Mouse (Mus musculus) frontal cortex, postnatal 10 days (tissue): ENCODE measurements around the gene Hmg20b.

Experiments used
- DNase-seq, 2 experiments: peaks; one replicate each; pipeline ENCODE4 v3.0.0; 2022; ENCODE audit warnings: low spot score in 2 of 2, mixed read lengths in 1 of 2

Hmg20b gene

DNA sequence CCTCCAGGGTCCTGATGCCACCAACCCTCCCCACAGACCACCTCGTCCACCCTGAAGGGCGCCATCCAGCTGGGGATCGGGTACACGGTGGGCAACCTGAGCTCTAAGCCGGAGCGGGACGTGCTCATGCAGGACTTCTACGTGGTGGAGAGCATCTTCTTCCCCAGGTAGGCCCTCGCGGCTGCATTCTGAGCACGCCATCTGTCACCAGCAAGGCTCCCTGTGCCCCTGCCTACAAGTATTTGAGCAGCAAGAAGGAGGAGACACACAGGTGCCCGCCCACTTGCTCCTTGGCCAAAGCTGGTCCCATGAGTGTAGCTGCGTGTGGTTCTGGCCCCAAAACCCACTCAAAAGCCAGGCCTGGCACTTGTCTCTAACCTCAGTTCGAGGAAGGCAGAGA is 44.6 kb downstream of the Hmg20b start:
- no peak for DNase-seq

DNA sequence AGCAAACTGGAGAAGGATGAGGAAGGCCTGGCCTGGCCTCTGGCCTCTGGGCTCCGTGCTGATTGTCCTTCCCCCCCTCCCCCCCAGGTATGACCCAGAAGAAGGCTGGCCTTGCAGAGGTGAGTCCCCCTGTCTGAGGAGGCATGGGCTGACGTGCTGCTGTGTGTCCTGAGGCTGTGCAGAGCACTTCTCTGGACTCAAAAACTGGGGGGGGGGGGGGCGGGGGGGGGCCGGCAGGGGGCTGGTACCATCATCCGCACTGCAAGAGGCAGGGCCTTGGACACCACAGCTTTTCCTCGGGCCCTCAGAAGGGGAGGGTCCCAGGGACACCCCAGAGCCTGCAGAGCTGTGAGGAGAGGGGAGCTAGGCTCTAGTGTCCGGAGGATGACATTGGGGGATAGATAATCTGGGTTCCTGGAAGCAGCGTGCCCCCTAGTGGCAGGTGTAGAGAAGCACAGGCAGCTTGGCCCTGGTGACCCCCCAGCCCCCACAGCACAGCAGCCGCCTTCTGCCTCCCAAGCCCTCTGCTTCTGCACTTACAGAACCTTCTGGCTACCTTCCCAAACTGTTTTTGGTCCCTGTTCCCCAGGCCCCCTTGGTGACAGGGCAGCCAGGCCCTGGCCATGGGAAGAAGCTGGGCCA is 45.6 kb downstream of the Hmg20b start:
- DNase-seq, result no peak

DNA sequence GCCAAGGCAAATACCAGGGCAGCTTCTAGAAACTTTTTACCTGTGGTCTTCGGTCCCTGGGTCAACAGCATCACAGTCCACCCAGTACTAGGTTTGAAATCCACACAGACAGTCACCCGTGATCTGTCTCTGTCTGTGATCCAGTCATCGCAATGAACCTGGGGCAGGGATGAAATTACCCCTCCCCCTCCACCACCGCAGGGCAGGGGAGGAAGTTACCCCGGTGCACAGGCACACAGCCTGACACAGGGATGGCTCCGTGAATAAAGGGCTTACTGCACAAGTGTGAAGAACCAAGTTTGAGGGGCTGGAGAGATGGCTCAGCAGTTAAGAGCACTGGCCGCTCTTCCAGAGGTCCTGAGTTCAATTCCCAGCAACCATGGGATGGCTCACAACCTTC is 46.5 kb downstream of the Hmg20b start:
- DNase-seq, result no peak

DNA sequence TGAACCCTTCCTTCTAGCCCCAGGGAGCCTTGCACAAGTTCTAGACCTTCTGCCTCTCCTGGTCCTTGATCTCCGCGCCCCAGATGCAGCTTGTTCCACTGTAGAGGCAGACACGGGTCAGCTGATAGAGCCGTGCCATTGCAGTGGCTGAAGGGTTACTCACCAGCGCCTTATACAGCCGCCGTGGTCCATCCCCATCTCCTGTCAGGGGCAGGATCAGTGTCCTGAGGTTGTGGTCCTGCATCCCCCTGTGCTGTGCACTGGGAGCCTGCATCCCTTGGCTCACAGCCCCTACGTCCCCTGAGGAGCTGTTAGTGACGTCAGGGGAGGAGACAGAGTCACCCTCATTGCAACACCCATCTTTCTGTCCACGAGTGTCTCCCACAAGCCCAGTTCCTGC is 47.0 kb downstream of the Hmg20b start:
- no peak for DNase-seq

DNA sequence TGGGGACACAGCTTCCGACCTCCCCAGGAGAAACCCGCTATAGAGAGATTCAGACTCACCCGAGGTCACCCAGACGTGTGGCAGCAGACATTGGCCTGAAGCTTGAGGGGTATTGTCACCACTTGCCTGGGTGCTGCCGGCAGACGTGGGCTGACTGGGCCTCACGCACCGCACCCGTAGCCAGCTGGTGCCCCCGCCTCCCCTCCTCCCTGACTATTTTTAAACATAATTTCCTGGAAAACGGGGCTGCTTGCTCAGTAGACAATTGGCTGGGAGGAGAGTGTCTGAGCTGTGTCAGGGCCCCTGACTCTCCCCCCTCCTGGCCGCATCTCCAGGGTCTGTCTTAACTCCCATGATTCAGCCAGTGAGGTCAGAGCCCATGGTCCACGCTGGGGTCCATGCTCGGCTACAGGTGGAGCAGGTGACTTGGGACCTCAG is 47.5 kb downstream of the Hmg20b start:
- no peak for DNase-seq

DNA sequence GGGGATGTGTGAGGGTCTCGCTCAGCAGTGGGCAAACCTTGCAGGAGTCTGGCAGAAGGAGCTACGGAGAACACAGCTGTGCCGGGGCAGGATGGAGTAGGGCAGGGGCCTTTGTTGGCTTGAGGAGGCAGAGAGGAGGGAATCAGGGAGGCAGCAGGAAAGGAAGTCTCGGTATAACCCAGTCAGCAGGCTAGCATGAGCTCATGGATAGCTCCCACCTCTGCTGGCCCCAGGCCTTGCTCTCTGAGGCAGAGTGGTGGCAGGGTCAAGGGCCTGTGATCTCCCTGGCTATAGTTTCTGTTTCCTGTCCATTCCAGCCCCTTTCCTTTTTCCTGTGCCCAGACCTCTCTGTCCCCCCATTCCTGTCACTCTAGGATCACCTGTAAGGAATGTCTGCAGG is 48.0 kb downstream of the Hmg20b start:
- DNase-seq, result no peak

DNA sequence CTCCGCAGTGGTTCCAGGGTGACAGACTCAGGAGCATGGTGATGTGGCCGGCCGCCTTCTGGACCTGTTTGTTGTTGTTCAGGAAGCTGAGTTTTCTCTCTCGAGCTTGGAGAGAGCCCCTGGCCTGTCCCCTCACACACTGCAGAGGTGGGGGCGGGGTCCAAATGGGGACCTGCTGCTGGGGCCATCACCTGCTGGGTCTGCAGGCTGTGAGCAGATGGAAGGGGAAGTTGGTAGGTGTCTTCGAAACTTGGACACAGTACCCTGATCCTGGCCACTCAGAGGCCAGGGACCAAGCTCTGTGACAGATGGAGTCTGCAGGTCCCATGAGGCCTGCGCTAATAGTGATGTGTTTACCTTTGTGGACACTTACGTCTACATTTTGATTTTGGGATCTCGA is 49.0 kb downstream of the Hmg20b start:
- no peak for DNase-seq

DNA sequence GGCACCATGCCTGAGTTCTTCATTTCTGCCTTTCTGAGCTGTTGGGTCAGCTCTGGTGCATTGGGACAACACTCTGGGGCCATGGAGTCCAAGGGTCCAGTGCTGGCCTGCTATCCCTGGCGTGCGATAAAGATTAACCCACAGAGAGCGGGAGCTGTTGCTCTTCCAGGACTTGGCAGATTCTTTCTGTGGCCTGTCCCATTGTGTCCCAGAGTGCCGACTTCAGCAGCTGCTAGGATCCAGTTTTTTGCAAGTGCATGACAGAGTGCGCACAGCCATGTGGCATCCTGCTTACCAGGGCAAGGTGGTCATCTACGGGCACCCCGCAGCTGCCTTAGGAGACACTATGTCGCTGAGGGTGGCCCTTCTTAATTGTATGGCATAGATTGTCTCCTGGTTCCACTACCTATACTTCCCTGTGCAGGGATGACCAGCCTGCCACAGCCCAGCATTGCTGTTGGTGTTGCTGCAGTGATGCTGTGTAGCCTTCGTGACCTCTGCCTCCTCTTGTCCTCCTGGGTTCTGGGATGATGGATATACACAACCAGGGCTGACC is 49.9 kb downstream of the Hmg20b start:
- no peak for DNase-seq

DNA sequence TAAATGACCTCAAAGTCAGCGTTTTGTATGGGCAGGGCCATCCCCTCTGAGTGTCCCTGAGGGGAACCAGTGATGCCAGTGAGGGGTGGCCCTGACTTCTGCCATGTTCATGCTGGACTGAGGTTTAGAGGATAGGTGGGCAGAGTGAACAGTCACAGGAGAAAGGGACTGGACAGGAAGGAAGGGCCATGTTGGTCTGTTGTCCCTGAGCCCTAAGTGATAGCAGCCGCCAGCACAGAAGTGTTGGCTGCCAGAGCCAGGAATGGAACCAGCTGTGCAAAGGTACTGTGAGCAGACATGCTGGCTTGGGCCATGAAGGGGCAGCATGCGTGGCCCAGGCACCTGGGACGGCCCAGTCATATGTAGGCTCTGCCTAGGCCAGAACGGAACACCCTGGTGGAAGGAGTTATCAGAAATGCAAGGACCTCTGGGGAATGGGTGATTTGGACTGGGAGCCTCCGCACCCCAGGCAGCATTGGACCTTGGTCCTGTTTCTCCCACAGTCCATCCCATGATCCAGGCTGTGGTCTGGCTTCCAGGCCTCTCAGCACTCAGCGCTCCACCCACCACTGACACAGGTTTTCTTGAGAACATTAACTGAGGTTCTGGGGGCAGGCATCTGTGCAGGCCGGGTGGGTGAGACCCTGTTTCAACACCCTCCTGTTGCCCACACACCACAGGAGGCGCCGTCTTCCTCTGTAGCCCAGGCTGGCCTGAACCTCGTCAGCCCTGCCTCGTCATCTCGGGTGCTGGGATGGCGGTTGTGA is 50.5 kb downstream of the Hmg20b start:
- DNase-seq, result no peak

DNA sequence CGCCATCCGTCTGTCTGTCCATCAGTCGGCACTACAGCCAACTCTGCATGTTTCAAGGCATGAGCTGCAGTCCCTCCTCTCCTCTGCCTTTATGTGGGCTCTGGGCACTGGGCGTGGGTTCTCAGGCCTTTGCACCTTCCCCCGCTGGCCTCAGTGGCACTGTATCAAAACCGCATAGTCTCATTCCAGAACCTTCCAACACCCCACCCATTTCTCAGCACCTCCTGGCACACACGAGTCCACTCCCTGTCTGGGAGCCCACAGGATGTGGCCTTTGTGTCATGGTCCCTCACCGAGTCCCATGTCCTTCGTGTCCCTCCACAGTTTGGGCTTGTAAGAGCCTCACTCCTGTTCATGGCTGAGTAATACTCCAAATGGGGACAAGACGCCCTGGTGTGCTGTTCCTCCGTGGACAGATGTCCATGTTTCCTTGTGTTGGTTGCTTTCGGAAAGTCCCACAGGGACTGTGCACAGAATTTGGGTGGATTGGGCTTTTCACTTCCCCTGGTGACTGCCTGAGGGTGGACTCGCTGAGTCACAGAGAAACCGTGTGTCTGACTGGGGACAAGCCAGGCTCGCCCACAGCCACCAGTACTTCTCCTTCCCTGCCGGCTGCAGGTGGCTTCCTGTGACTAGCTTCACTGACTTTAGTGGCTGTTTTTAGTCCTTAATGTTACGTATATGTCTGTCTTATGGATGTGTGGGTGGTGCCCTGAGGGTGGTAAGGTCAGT is 51.7 kb downstream of the Hmg20b start:
- DNase-seq, result peak in 1 of 2 experiments; percentile 21

DNA sequence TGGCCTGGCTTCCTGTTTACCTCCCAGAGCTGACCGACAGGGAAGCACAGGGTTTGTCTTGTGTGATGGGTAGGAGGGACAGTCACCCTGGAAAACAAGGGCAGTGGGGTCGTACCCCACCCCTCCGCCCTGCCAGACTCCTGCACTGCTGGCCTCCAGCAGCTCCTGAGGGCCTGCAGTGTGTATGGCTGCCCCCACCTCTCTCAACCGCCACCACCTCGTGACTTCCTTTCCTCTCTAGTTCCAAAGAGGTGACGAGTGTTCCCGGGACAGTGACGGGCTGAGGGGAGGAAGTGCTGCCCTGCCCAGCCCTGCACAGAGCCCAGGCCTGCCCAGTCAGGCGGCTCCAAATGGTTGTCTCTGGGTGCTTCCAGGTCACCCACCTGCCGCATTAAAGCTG is 52.4 kb downstream of the Hmg20b start:
- DNase-seq, result no peak

DNA sequence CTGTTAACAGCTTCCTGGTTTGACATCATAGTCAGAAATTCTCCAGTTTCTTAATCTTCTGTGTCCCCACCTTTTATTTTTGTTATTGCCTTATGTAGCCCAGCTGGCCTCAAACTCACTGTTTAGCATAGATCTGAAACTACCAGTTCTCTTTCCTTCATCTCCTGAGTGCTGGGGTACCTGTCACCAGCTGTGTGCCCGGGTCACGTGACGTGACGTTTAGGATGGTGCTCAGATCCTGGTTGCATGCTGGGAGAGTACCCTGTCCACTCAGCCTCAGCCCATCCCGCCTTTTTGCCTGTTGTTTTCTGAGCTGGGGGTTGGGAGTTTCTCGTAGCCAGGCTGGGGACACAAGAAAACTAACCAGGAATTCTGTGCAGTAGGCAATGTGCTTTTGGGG is 53.0 kb downstream of the Hmg20b start:
- DNase-seq, result no peak
